Mouse (Mus musculus): ENCODE measurements around the gene Trim26. TPM values are rescaled to one million over a fixed set of nuclear protein-coding genes. Genes with fewer than 3 reads are reported as not detected.

Trim26 gene
- polyA plus RNA-seq, 1 experiment from 2014 or later, result 27.4 TPM

DNA sequence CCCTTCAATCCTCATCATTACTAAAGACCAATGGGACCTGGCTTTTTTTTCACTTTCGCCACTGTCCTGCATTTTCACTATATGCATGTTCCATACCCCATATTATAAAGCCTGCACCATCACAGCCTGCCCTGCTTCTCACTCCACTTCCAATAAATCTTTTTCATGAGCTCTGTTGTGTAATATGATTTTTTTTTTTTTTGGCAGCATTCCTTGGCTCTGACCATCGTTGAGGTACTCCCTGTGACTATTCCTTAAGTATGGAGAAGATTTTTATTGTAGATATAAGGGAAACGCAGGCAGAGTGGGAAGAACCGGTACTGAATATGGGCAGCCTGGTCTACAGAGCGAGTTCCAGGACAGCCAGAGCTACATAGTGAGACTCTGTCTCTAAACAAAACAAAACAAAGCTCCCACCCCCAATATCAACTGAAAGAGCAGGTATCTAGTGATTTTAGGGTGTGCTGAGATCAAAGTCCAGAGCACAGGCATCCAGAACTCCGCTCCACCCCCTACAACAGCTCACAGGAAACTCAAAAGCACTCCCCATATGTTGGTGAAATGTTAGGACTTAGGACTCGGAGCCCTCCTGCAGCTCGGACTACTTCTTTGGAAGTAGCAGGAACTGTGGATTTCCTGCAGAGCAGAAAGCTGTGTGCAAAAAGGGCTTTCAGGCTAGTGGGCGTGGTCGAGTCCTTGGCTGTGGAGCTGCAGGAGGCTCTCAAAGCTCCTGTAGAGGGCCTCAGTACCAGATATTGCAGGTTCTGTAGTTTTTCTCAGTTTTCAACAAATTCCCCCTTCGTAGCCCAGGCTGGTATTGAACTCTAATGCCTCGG, 1.1 kb upstream of the Trim26 start:
- Histone ChIP-seq H3K27ac (ENCODE audit: low read depth, low read length) (peak overlapping the region; percentile 97; the same call in 1 of the 2 replicates), H3K36me3 (ENCODE audit: control insufficient read depth, insufficient read depth) (0 out of 2 replicates have a peak, but pooled peaks cover 4% of the 10 kb centered on the region), H3K27me3 (replicated peaks; ENCODE audit: control insufficient read depth, insufficient read depth, low read length) (no peaks in the 10 kb centered on the region), H3K9me3 (ENCODE audit: control insufficient read depth) (no peaks in the 10 kb centered on the region), H3K4me1 (replicated peaks; ENCODE audit: control insufficient read depth, insufficient read depth, low read length) (0 out of 2 replicates have a peak, but pooled peaks cover 3% of the 10 kb centered on the region), H3K4me3 (ENCODE audit: low read depth, low read length) (peak overlapping the region; percentile 56; the same call in 1 of the 2 replicates), H3K9ac (ENCODE audit: low read depth, low read length) (no peak overlapping the region), H3K4me2 (replicated peaks; ENCODE audit: low read depth) (peak overlapping the region; percentile 71)
- peak; percentile 43 for ATAC-seq
- WGBS, result 21% methylated on average over 12 of the region's 12 CpGs
- TF ChIP-seq CTCF (IDR thresholded peaks at IDR 0.05; ENCODE audit: low read depth), result peak; percentile 53

DNA sequence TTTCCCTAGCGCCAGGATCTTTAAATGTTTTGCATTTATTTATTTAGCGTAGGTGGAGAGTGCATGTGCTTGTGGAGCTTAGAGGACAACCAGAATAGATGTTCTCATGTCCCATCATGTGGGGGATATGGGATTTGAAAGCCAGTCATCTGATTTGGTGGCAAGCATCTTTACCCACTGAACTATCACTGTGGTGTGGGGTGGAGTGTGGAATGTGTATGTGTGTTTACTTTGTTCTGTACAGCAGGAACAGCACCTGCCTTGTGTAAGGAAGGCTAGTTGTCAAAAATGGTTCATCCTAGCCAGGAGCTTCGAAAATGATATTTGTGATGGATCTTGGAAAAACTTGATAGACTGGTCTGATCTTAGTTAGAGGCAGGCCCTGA, 514 bp upstream of the Trim26 start:
- WGBS, result 13% methylated on average over 3 of the region's 3 CpGs
- Histone ChIP-seq H3K9ac (ENCODE audit: low read depth, low read length) (peak overlapping the region; percentile 63; the same call in 1 of the 2 replicates), H3K4me2 (replicated peaks; ENCODE audit: low read depth) (peak overlapping the region; percentile 71), H3K27ac (ENCODE audit: low read depth, low read length) (peak overlapping the region; percentile 97; the same call in 1 of the 2 replicates), H3K4me1 (replicated peaks; ENCODE audit: control insufficient read depth, insufficient read depth, low read length) (0 out of 2 replicates have a peak, but pooled peaks cover 3% of the 10 kb centered on the region), H3K36me3 (ENCODE audit: control insufficient read depth, insufficient read depth) (0 out of 2 replicates have a peak, but pooled peaks cover 4% of the 10 kb centered on the region), H3K9me3 (ENCODE audit: control insufficient read depth) (no peaks in the 10 kb centered on the region), H3K27me3 (replicated peaks; ENCODE audit: control insufficient read depth, insufficient read depth, low read length) (no peaks in the 10 kb centered on the region), H3K4me3 (ENCODE audit: low read depth, low read length) (peak overlapping the region; percentile 56)
- peak; percentile 4; the same call in 1 of the 2 replicates for ATAC-seq
- no peak for TF ChIP-seq CTCF (IDR thresholded peaks at IDR 0.05; ENCODE audit: low read depth)

GRCm38 (mm10) chr17:36839001-36839400, 2.1 kb downstream of the Trim26 start:
- Histone ChIP-seq H3K4me2 (replicated peaks; ENCODE audit: low read depth) (no peak overlapping the region), H3K27me3 (replicated peaks; ENCODE audit: control insufficient read depth, insufficient read depth, low read length) (no peaks in the 10 kb centered on the region), H3K9me3 (ENCODE audit: control insufficient read depth) (no peaks in the 10 kb centered on the region), H3K4me3 (ENCODE audit: low read depth, low read length) (no peak overlapping the region), H3K9ac (ENCODE audit: low read depth, low read length) (no peak overlapping the region), H3K36me3 (ENCODE audit: control insufficient read depth, insufficient read depth) (0 out of 2 replicates have a peak, but pooled peaks cover 4% of the 10 kb centered on the region), H3K4me1 (replicated peaks; ENCODE audit: control insufficient read depth, insufficient read depth, low read length) (0 out of 2 replicates have a peak, but pooled peaks cover 3% of the 10 kb centered on the region), H3K27ac (ENCODE audit: low read depth, low read length) (no peak overlapping the region)
- WGBS, result 86% methylated on average over 5 of the region's 5 CpGs
- no peak for ATAC-seq
- TF ChIP-seq CTCF (IDR thresholded peaks at IDR 0.05; ENCODE audit: low read depth), result no peak

GRCm38 (mm10) chr17:36839931-36840330, 3.0 kb downstream of the Trim26 start:
- Histone ChIP-seq H3K9me3 (ENCODE audit: control insufficient read depth) (no peaks in the 10 kb centered on the region), H3K9ac (ENCODE audit: low read depth, low read length) (no peak overlapping the region), H3K27me3 (replicated peaks; ENCODE audit: control insufficient read depth, insufficient read depth, low read length) (no peaks in the 10 kb centered on the region), H3K4me2 (replicated peaks; ENCODE audit: low read depth) (no peak overlapping the region), H3K27ac (ENCODE audit: low read depth, low read length) (no peak overlapping the region), H3K4me3 (ENCODE audit: low read depth, low read length) (no peak overlapping the region), H3K4me1 (replicated peaks; ENCODE audit: control insufficient read depth, insufficient read depth, low read length) (0 out of 2 replicates have a peak, but pooled peaks cover 7% of the 10 kb centered on the region), H3K36me3 (ENCODE audit: control insufficient read depth, insufficient read depth) (0 out of 2 replicates have a peak, but pooled peaks cover 4% of the 10 kb centered on the region)
- TF ChIP-seq CTCF (IDR thresholded peaks at IDR 0.05; ENCODE audit: low read depth), result no peak
- ATAC-seq, result no peak
- 92% methylated on average over 3 of the region's 3 CpGs for WGBS

DNA sequence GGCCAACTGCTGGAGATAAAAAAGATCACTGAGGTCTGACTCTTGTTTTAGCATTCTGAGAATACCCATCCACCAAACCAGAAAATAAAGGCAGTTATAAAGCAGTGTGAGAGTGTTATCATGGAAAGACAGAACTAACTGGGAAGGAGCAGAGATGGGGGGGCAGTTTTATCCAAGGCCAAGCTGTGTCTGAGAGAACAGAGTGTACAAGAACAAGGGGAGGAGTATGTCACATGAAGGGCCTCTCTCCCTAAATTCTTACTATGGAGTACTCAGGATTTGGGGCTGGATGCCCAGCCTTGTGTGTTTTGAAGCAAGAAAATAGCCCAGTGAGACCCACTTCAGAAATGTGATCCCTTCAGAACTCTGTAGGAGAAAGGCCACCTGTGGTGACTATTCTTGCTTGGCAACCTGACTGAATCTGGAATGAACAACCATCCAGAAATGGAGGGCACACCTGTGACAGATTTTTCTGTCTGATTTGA, 4.1 kb downstream of the Trim26 start:
- no peak overlapping the region for H3K9ac ChIP-seq (ENCODE audit: low read depth, low read length)
- H3K4me2 ChIP-seq (replicated peaks; ENCODE audit: low read depth), result no peak overlapping the region
- 0 out of 2 replicates have a peak, but pooled peaks cover 4% of the 10 kb centered on the region for H3K36me3 ChIP-seq (ENCODE audit: control insufficient read depth, insufficient read depth)
- H3K4me1 ChIP-seq (replicated peaks; ENCODE audit: control insufficient read depth, insufficient read depth, low read length), result peaks cover 4% of the 10 kb centered on the region; the same call in 1 of the 2 replicates
- no peaks in the 10 kb centered on the region for H3K9me3 ChIP-seq (ENCODE audit: control insufficient read depth)
- H3K27ac ChIP-seq (ENCODE audit: low read depth, low read length), result no peak overlapping the region
- no peak overlapping the region for H3K4me3 ChIP-seq (ENCODE audit: low read depth, low read length)
- no peaks in the 10 kb centered on the region for H3K27me3 ChIP-seq (replicated peaks; ENCODE audit: control insufficient read depth, insufficient read depth, low read length)
- ATAC-seq, result no peak
- no peak for TF ChIP-seq CTCF (IDR thresholded peaks at IDR 0.05; ENCODE audit: low read depth)

GRCm38 (mm10) chr17:36843696-36844095, 6.8 kb downstream of the Trim26 start:
- no peak for ATAC-seq
- Histone ChIP-seq H3K9me3 (ENCODE audit: control insufficient read depth) (no peaks in the 10 kb centered on the region), H3K4me1 (replicated peaks; ENCODE audit: control insufficient read depth, insufficient read depth, low read length) (peaks cover 4% of the 10 kb centered on the region; the same call in 1 of the 2 replicates), H3K36me3 (ENCODE audit: control insufficient read depth, insufficient read depth) (0 out of 2 replicates have a peak, but pooled peaks cover 4% of the 10 kb centered on the region), H3K4me3 (ENCODE audit: low read depth, low read length) (no peak overlapping the region), H3K4me2 (replicated peaks; ENCODE audit: low read depth) (no peak overlapping the region), H3K27me3 (replicated peaks; ENCODE audit: control insufficient read depth, insufficient read depth, low read length) (no peaks in the 10 kb centered on the region), H3K9ac (ENCODE audit: low read depth, low read length) (no peak overlapping the region), H3K27ac (ENCODE audit: low read depth, low read length) (no peak overlapping the region)
- no peak for TF ChIP-seq CTCF (IDR thresholded peaks at IDR 0.05; ENCODE audit: low read depth)
- 77% methylated on average over 7 of the region's 7 CpGs for WGBS
